Mouse (Mus musculus): ENCODE results near the gene Kansl1. TPM values are rescaled to one million over a fixed set of nuclear protein-coding genes. Genes with fewer than 3 reads are reported as not detected.

The Kansl1 gene
- polyA plus RNA-seq, 1 experiment from 2014 or later, result 30.2 TPM

DNA sequence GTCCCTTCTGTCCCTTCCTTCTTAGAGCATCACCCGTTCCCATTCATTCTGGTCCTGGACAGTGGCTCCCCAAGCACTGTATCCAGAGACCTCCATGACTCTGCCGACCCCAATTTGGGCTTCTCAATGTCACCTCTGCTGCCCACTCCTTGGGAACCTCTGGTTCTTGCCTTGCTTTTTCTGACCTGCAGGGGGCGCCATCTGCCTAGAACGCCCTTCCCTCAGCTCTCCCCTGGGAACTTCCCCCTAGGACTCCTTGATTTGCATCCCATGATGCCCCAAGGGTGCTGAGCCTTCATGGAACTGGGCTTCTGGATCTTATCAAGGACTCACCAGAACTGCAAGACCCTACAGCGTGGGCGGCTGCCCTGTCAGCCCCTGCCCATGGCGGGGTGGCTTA is 157.0 kb downstream of the Kansl1 start:
- peaks cover 21% of the 10 kb centered on the region for H3K36me3 ChIP-seq (ENCODE audit: control insufficient read depth, insufficient read depth, low read length)
- ATAC-seq (ENCODE audit: low read depth), result no peak
- WGBS, result 73% methylated on average over 7 of the region's 7 CpGs

DNA sequence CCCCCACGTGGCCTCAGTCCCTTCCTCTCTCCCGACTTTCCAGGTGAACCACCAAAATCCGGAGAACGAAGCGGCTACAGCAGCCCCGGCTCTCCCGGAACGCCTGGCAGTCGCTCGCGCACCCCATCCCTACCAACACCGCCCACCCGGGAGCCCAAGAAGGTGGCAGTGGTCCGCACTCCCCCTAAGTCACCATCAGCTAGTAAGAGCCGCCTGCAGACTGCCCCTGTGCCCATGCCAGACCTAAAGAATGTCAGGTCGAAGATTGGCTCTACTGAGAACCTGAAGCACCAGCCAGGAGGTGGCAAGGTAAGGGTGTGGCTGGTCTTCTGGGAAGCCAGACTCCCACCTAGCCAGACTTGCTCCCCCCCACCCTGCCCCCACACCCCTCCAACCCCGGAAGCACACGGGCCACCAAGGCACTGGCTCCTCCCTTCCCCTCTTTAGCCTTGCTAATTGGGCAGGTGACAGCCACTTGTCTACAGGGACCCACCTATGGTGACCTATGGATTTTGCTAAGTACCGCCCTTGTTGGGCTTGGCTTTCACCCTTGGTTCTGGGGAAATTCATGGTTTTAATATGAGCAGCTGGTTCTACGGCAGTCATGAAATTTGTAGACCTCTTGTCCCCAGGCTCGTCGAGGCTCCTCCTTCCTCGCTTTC is 158.3 kb downstream of the Kansl1 start:
- Histone ChIP-seq H3K27ac (ENCODE audit: low read depth, low read length) (no peak overlapping the region), H3K4me3 (ENCODE audit: low read depth, low read length) (no peak overlapping the region), H3K4me1 (ENCODE audit: control insufficient read depth, insufficient read depth, low read length) (no peaks in the 10 kb centered on the region), H3K4me2 (ENCODE audit: low read depth, low read length) (no peak overlapping the region), H3K27me3 (ENCODE audit: control insufficient read depth, insufficient read depth, low read length) (no peaks in the 10 kb centered on the region), H3K9ac (replicated peaks; ENCODE audit: low read depth, low read length) (no peak overlapping the region), H3K9me3 (ENCODE audit: control insufficient read depth, low read length) (no peaks in the 10 kb centered on the region), H3K36me3 (ENCODE audit: control insufficient read depth, insufficient read depth, low read length) (peaks cover 27% of the 10 kb centered on the region)
- WGBS, result 15% methylated on average over 23 of the region's 23 CpGs
- no peak for ATAC-seq (ENCODE audit: low read depth)

More for the DNA sequence above, 157.0 kb downstream of the Kansl1 start:
- H3K4me2 ChIP-seq (ENCODE audit: low read depth, low read length), result no peak overlapping the region
- H3K9ac ChIP-seq (replicated peaks; ENCODE audit: low read depth, low read length), result no peak overlapping the region
- no peak overlapping the region for H3K27ac ChIP-seq (ENCODE audit: low read depth, low read length)
- H3K4me3 ChIP-seq (ENCODE audit: low read depth, low read length), result no peak overlapping the region
- H3K9me3 ChIP-seq (ENCODE audit: control insufficient read depth, low read length), result no peaks in the 10 kb centered on the region
- H3K27me3 ChIP-seq (ENCODE audit: control insufficient read depth, insufficient read depth, low read length), result no peaks in the 10 kb centered on the region
- no peaks in the 10 kb centered on the region for H3K4me1 ChIP-seq (ENCODE audit: control insufficient read depth, insufficient read depth, low read length)

- ATAC-seq (ENCODE audit: low read depth), result no peak
- H3K9me3 ChIP-seq (ENCODE audit: control insufficient read depth, low read length), result no peaks in the 10 kb centered on the region
- H3K27ac ChIP-seq (ENCODE audit: low read depth, low read length), result no peak overlapping the region
- 39% methylated on average over 12 of the region's 12 CpGs for WGBS
- no peak overlapping the region for H3K4me3 ChIP-seq (ENCODE audit: low read depth, low read length)
- H3K36me3 ChIP-seq (ENCODE audit: control insufficient read depth, insufficient read depth, low read length), result peaks cover 27% of the 10 kb centered on the region
- no peak overlapping the region for H3K9ac ChIP-seq (replicated peaks; ENCODE audit: low read depth, low read length)
- no peaks in the 10 kb centered on the region for H3K4me1 ChIP-seq (ENCODE audit: control insufficient read depth, insufficient read depth, low read length)
- H3K27me3 ChIP-seq (ENCODE audit: control insufficient read depth, insufficient read depth, low read length), result no peaks in the 10 kb centered on the region
- no peak overlapping the region for H3K4me2 ChIP-seq (ENCODE audit: low read depth, low read length)
Measured at GRCm38 (mm10) chr11:104309377-104310225, 159.1 kb downstream of the Kansl1 start.

DNA sequence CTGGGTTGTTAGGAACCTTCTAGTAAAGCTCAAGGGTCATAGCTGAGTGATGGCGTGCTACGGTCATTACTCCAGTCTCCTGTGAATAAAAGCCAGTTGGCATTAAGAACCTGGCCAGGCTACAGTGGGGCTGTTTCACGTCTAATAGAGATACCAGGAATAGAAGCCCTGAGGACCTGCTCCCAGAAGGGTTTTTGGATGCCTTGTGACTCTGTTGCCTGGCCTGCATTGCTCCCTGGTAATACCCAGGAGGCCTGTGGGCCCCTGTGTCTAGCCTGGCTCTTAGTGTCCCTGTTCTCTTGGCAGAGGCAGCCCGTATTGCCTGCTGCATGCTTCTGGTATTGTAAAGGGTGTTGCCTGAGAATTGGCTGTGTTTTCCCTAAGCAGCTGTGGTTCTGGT is 161.5 kb downstream of the Kansl1 start:
- H3K36me3 ChIP-seq (ENCODE audit: control insufficient read depth, insufficient read depth, low read length), result peaks cover 16% of the 10 kb centered on the region
- no peak for ATAC-seq (ENCODE audit: low read depth)

DNA sequence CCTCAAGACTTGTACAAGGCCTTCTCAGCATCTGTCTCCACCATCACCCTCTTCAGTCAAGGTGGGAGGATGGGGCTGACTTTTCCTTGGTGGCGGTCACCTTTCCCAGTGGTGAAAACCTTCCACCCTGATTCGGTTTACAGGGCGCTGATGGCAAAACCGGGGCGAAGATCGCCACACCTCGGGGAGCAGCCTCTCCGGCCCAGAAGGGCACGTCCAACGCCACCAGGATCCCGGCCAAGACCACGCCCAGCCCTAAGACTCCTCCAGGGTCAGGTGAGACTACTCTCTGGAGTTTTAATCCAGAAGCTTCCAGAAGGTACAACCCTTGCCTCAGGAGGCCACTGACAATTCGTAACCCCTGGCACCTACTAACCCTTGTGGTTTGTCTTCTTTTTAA is 162.2 kb downstream of the Kansl1 start:
- H3K4me3 ChIP-seq (ENCODE audit: low read depth, low read length), result no peak overlapping the region
- H3K27ac ChIP-seq (ENCODE audit: low read depth, low read length), result no peak overlapping the region
- no peaks in the 10 kb centered on the region for H3K27me3 ChIP-seq (ENCODE audit: control insufficient read depth, insufficient read depth, low read length)
- H3K36me3 ChIP-seq (ENCODE audit: control insufficient read depth, insufficient read depth, low read length), result peaks cover 16% of the 10 kb centered on the region
- no peak overlapping the region for H3K4me2 ChIP-seq (ENCODE audit: low read depth, low read length)
- H3K9ac ChIP-seq (replicated peaks; ENCODE audit: low read depth, low read length), result no peak overlapping the region
- H3K9me3 ChIP-seq (ENCODE audit: control insufficient read depth, low read length), result no peaks in the 10 kb centered on the region
- no peaks in the 10 kb centered on the region for H3K4me1 ChIP-seq (ENCODE audit: control insufficient read depth, insufficient read depth, low read length)
- no peak for ATAC-seq (ENCODE audit: low read depth)
- WGBS, result 94% methylated on average over 13 of the region's 13 CpGs

More for the DNA sequence above, 161.5 kb downstream of the Kansl1 start:
- WGBS, result 71% methylated on average over 4 of the region's 4 CpGs
- Histone ChIP-seq H3K4me3 (ENCODE audit: low read depth, low read length) (no peak overlapping the region), H3K9me3 (ENCODE audit: control insufficient read depth, low read length) (no peaks in the 10 kb centered on the region), H3K4me1 (ENCODE audit: control insufficient read depth, insufficient read depth, low read length) (no peaks in the 10 kb centered on the region), H3K4me2 (ENCODE audit: low read depth, low read length) (no peak overlapping the region), H3K9ac (replicated peaks; ENCODE audit: low read depth, low read length) (no peak overlapping the region), H3K27ac (ENCODE audit: low read depth, low read length) (no peak overlapping the region), H3K27me3 (ENCODE audit: control insufficient read depth, insufficient read depth, low read length) (no peaks in the 10 kb centered on the region)

DNA sequence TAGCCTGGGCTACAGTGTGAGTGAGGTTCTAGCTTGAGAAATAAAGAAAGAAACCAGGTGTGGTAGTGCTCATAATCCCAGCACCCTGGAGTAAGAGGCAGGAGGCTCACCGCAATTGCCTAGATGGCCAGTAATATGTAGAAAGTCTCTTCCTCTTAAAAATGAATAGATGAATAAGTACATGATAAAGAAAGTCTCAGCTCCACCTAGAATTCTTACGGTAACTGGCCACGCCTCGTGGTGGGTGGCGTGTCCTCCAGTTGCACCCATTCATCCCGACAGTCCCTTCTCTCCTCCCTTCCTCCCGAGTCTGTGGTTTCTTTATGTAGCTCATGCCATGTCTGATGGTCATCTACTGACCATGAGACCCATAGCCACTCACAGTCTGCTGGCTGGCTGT is 162.9 kb downstream of the Kansl1 start:
- Histone ChIP-seq H3K4me1 (ENCODE audit: control insufficient read depth, insufficient read depth, low read length) (no peaks in the 10 kb centered on the region), H3K4me3 (ENCODE audit: low read depth, low read length) (no peak overlapping the region), H3K9me3 (ENCODE audit: control insufficient read depth, low read length) (no peaks in the 10 kb centered on the region), H3K36me3 (ENCODE audit: control insufficient read depth, insufficient read depth, low read length) (peaks cover 16% of the 10 kb centered on the region), H3K27ac (ENCODE audit: low read depth, low read length) (no peak overlapping the region), H3K4me2 (ENCODE audit: low read depth, low read length) (no peak overlapping the region), H3K27me3 (ENCODE audit: control insufficient read depth, insufficient read depth, low read length) (no peaks in the 10 kb centered on the region), H3K9ac (replicated peaks; ENCODE audit: low read depth, low read length) (no peak overlapping the region)
- 89% methylated on average over 7 of the region's 7 CpGs for WGBS
- ATAC-seq (ENCODE audit: low read depth), result no peak

- Histone ChIP-seq H3K9ac (replicated peaks; ENCODE audit: low read depth, low read length) (no peak overlapping the region), H3K4me3 (ENCODE audit: low read depth, low read length) (no peak overlapping the region), H3K36me3 (ENCODE audit: control insufficient read depth, insufficient read depth, low read length) (peaks cover 21% of the 10 kb centered on the region)
Measured at GRCm38 (mm10) chr11:104303088-104303960, 165.3 kb downstream of the Kansl1 start.

GRCm38 (mm10) chr11:104302628-104303027 is 166.0 kb downstream of the Kansl1 start:
- no peak overlapping the region for H3K4me2 ChIP-seq (ENCODE audit: low read depth, low read length)
- WGBS, result 54% methylated on average over 12 of the region's 12 CpGs
- H3K4me1 ChIP-seq (ENCODE audit: control insufficient read depth, insufficient read depth, low read length), result no peaks in the 10 kb centered on the region
- H3K27ac ChIP-seq (ENCODE audit: low read depth, low read length), result no peak overlapping the region
- no peak overlapping the region for H3K9ac ChIP-seq (replicated peaks; ENCODE audit: low read depth, low read length)
- no peaks in the 10 kb centered on the region for H3K9me3 ChIP-seq (ENCODE audit: control insufficient read depth, low read length)
- no peak for ATAC-seq (ENCODE audit: low read depth)
- peaks cover 22% of the 10 kb centered on the region for H3K36me3 ChIP-seq (ENCODE audit: control insufficient read depth, insufficient read depth, low read length)
- H3K27me3 ChIP-seq (ENCODE audit: control insufficient read depth, insufficient read depth, low read length), result no peaks in the 10 kb centered on the region
- no peak overlapping the region for H3K4me3 ChIP-seq (ENCODE audit: low read depth, low read length)

More at GRCm38 (mm10) chr11:104303088-104303960, 165.3 kb downstream of the Kansl1 start:
- Histone ChIP-seq H3K27ac (ENCODE audit: low read depth, low read length) (no peak overlapping the region), H3K4me1 (ENCODE audit: control insufficient read depth, insufficient read depth, low read length) (no peaks in the 10 kb centered on the region), H3K4me2 (ENCODE audit: low read depth, low read length) (no peak overlapping the region), H3K9me3 (ENCODE audit: control insufficient read depth, low read length) (no peaks in the 10 kb centered on the region), H3K27me3 (ENCODE audit: control insufficient read depth, insufficient read depth, low read length) (no peaks in the 10 kb centered on the region)
- 72% methylated on average over 8 of the region's 8 CpGs for WGBS
- ATAC-seq (ENCODE audit: low read depth), result no peak

Data from neural tube, embryonic 14.5 days (tissue).